24 mouse cellular contexts compared by ENCODE assay signal in genomic region chr12:84823601-84824000, GRCm38 (mm10). TPM values are rescaled to one million over a fixed set of nuclear protein-coding genes. Genes with fewer than 3 reads are reported as not detected.
DNase-seq lines count a peak whose midpoint lies in the region; ATAC-seq lines count a peak whose summit lies in the region.
"Had no signal": no experiment of that assay in that cellular context is flagged by ENCODE, and none has a peak within 500 bp of the region (broad histone marks: within the 10 kb centered on the region; RNA-seq: fewer than 3 reads in every experiment).

No protein-coding gene starts in this region.

- H3K27ac ChIP-seq in heart, embryonic 11.5 days (ENCODE audit: low read depth, low read length): no peak overlapping the region
- H3K27ac ChIP-seq: hindbrain, embryonic 14.5 days; limb, embryonic 13.5 days; liver, embryonic 14.5 days had no signal

- peaks cover 27% of the 10 kb centered on the region for H3K27me3 ChIP-seq in heart, embryonic 11.5 days (ENCODE audit: control insufficient read depth, insufficient read depth, low read length)
- H3K27me3 ChIP-seq: Patski had no signal

- H3K9ac ChIP-seq in heart, embryonic 11.5 days (ENCODE audit: low read depth, low read length): no peak overlapping the region
- H3K9ac ChIP-seq: forebrain, postnatal 0 days; hindbrain, embryonic 14.5 days; limb, embryonic 13.5 days; liver, embryonic 14.5 days had no signal

- intact Hi-C loops in heart, postnatal 10 days (cut with DNase I): no loop called here

- no peaks in the 10 kb centered on the region for H3K9me3 ChIP-seq in heart, embryonic 11.5 days (replicated peaks; ENCODE audit: control insufficient read depth, low read length)
- H3K9me3 ChIP-seq: G1E; limb, embryonic 13.5 days had no signal

- H3K4me1 ChIP-seq in heart, embryonic 11.5 days (ENCODE audit: control insufficient read depth, insufficient read depth, low read length): no peaks in the 10 kb centered on the region

- peak; percentile 42 to 67 for DNase-seq in heart, adult 18-20 months
- DNase-seq in lung, postnatal 10 days: peak; percentile 32
- no peak for DNase-seq in lung, adult 18-20 months
- peak; percentile 33 to 44 for DNase-seq in heart, postnatal 10 days
- no peak for DNase-seq in embryo, embryonic 10.5 days (ENCODE audit: low spot score)
- DNase-seq in frontal cortex, postnatal 14 days (ENCODE audit: low spot score in 2 of 2): no peak
- DNase-seq: adrenal gland, adult 2 months; B cell, adult 2 months; cerebellum, adult 8-10 months; cerebellum, postnatal 36 days; forebrain, postnatal 0 days; kidney, adult 8-10 months; kidney, postnatal 36 days; layer of hippocampus, postnatal 36 days; midbrain, embryonic 14.5 days; right cerebral cortex, postnatal 14 days had no signal

- no peaks in the 10 kb centered on the region for H3K36me3 ChIP-seq in heart, embryonic 11.5 days (ENCODE audit: control insufficient read depth, insufficient read depth, low read length)
- H3K36me3 ChIP-seq: G1E; limb, embryonic 13.5 days had no signal

- no peak overlapping the region for H3K4me2 ChIP-seq in heart, embryonic 11.5 days
- H3K4me2 ChIP-seq: hindbrain, embryonic 14.5 days; limb, embryonic 13.5 days had no signal

- 82% methylated on average over 7 of the region's 7 CpGs for WGBS in heart, embryonic 11.5 days (ENCODE audit: insufficient replicate concordance)

- no peak for ATAC-seq in heart, embryonic 11.5 days (replicated peaks; ENCODE audit: insufficient number of reproducible peaks, low FRiP score, low TSS enrichment)
- ATAC-seq: forebrain, postnatal 0 days; Patski had no signal

- H3K4me3 ChIP-seq in heart, embryonic 11.5 days (ENCODE audit: low read depth, low read length): no peak overlapping the region
- H3K4me3 ChIP-seq: limb, embryonic 13.5 days had no signal

RNA-seq across cellular contexts. Expression of gene Isca2, which starts 50.5 kb away (rescaled TPM):
- 10 to 100 TPM; 88.4 to 92.6 TPM for total RNA-seq in heart, adult 18-20 months (2021)
- 133 and 142 TPM in 2 replicates for polyA plus RNA-seq in heart, embryonic 11.5 days (2014; fragmentation: Nextera tagmentation; extraction: Ambion mirVana)
- 10 to 100 TPM; 71.1 to 76.2 TPM for total RNA-seq in heart, postnatal 10 days (2021)

RNA-seq across cellular contexts. Expression of gene Npc2, which starts 50.6 kb away (rescaled TPM):
- total RNA-seq in heart, adult 18-20 months (2021): 10 to 100 TPM; 29.6 to 35.3 TPM
- 52.0 and 55.6 TPM in 2 replicates for polyA plus RNA-seq in heart, embryonic 11.5 days (2014; fragmentation: Nextera tagmentation; extraction: Ambion mirVana)
- 10 to 100 TPM; 38.8 to 41.4 TPM for total RNA-seq in heart, postnatal 10 days (2021)

RNA-seq across cellular contexts. Expression of gene Ltbp2, which starts 52.7 kb away (rescaled TPM):
- 1 to 10 TPM; 1.3 to 3.0 TPM for total RNA-seq in heart, adult 18-20 months (2021)
- polyA plus RNA-seq in heart, embryonic 11.5 days (2014; fragmentation: Nextera tagmentation; extraction: Ambion mirVana): 0.21 and 0.37 TPM in 2 replicates
- total RNA-seq in heart, postnatal 10 days (2021): 1 to 10 TPM; 5.6 to 6.1 TPM
- total RNA-seq: megakaryocyte-erythroid progenitor cell, adult 5-6 weeks had no signal
- polyA plus RNA-seq: forebrain, embryonic 11.5 days; G1E had no signal

Comparison
In these comparisons a context has a peak if more than half of its experiments do, and no peak if none do; other contexts are left out.
1. DNase-seq: peak in heart, adult 18-20 months (2 of 2), lung, postnatal 10 days (single experiment) and heart, postnatal 10 days (2 of 2); none in lung, adult 18-20 months (0 of 2), embryo, embryonic 10.5 days (single experiment) and frontal cortex, postnatal 14 days (0 of 2).